Mouse (Mus musculus): ENCODE results near the gene Klrb1f.
"Not testable (repeated sequence)": the region's sequence is repeated elsewhere in the genome, so short reads cannot be mapped to it uniquely, and the experiment has no call there.

Gene Klrb1f

GRCm38 (mm10) chr6:129045601-129046000, at the start of gene Klrb1f:
Gene Klrb1f, plus strand, starts transcription at chr6:129045901.
- no peak for DNase-seq (ENCODE audit: low read depth in 1 of 2, low spot score in 2 of 2)

GRCm38 (mm10) chr6:128996054-128996767, 49.5 kb upstream of the Klrb1f start:
- DNase-seq (ENCODE audit: low read depth in 1 of 2, low spot score in 2 of 2): no peak

GRCm38 (mm10) chr6:128996768-128997442, 48.8 kb upstream of the Klrb1f start:
- DNase-seq (ENCODE audit: low read depth in 1 of 2, low spot score in 2 of 2): no peak

- DNase-seq (ENCODE audit: low read depth in 1 of 2, low spot score in 2 of 2): no peak
These were observed 44.3 kb upstream of the Klrb1f start for GRCm38 (mm10) chr6:129001392-129001791.

GRCm38 (mm10) chr6:129008552-129008951, 37.1 kb upstream of the Klrb1f start:
- DNase-seq (ENCODE audit: low read depth in 1 of 2, low spot score in 2 of 2): no peak

GRCm38 (mm10) chr6:129009846-129010504, 35.7 kb upstream of the Klrb1f start:
- DNase-seq (ENCODE audit: low read depth in 1 of 2, low spot score in 2 of 2): not testable (repeated sequence)

- DNase-seq (ENCODE audit: low read depth in 1 of 2, low spot score in 2 of 2): no peak
These were observed 35.2 kb upstream of the Klrb1f start for GRCm38 (mm10) chr6:129010505-129010873.

- not testable (repeated sequence) for DNase-seq (ENCODE audit: low read depth in 1 of 2, low spot score in 2 of 2)
These were observed 33.7 kb upstream of the Klrb1f start for GRCm38 (mm10) chr6:129012012-129012411.

GRCm38 (mm10) chr6:129012966-129013365, 32.7 kb upstream of the Klrb1f start:
- DNase-seq (ENCODE audit: low read depth in 1 of 2, low spot score in 2 of 2): no peak

- DNase-seq (ENCODE audit: low read depth in 1 of 2, low spot score in 2 of 2): no peak
These were observed 31.9 kb upstream of the Klrb1f start for GRCm38 (mm10) chr6:129013762-129014276.

GRCm38 (mm10) chr6:129014399-129014798, 31.3 kb upstream of the Klrb1f start:
- no peak for DNase-seq (ENCODE audit: low read depth in 1 of 2, low spot score in 2 of 2)

- no peak for DNase-seq (ENCODE audit: low read depth in 1 of 2, low spot score in 2 of 2)
These were observed 18.1 kb upstream of the Klrb1f start for GRCm38 (mm10) chr6:129027451-129028248.

- no peak for DNase-seq (ENCODE audit: low read depth in 1 of 2, low spot score in 2 of 2)
These were observed 15.4 kb upstream of the Klrb1f start for GRCm38 (mm10) chr6:129030175-129030824.

GRCm38 (mm10) chr6:129030964-129031363, 14.7 kb upstream of the Klrb1f start:
- DNase-seq (ENCODE audit: low read depth in 1 of 2, low spot score in 2 of 2): no peak

- DNase-seq (ENCODE audit: low read depth in 1 of 2, low spot score in 2 of 2): no peak
These were observed 12.3 kb upstream of the Klrb1f start for GRCm38 (mm10) chr6:129033397-129033796.

GRCm38 (mm10) chr6:129035017-129035416, 10.7 kb upstream of the Klrb1f start:
- no peak for DNase-seq (ENCODE audit: low read depth in 1 of 2, low spot score in 2 of 2)

GRCm38 (mm10) chr6:129036326-129036725, 9.4 kb upstream of the Klrb1f start:
- DNase-seq (ENCODE audit: low read depth in 1 of 2, low spot score in 2 of 2): no peak

GRCm38 (mm10) chr6:129036890-129037463, 8.7 kb upstream of the Klrb1f start:
- DNase-seq (ENCODE audit: low read depth in 1 of 2, low spot score in 2 of 2): no peak

GRCm38 (mm10) chr6:129041470-129041869, 4.2 kb upstream of the Klrb1f start:
- no peak for DNase-seq (ENCODE audit: low read depth in 1 of 2, low spot score in 2 of 2)

- DNase-seq (ENCODE audit: low read depth in 1 of 2, low spot score in 2 of 2): no peak
These were observed 3.2 kb upstream of the Klrb1f start for GRCm38 (mm10) chr6:129042470-129042869.

Data from monocyte, adult 2 months (primary cell).